Mouse (Mus musculus) left cerebral cortex, adult 8-10 months (tissue): ENCODE measurements at regions not wholly inside any gene's neighbourhood (a gene's known extent, or its start where the extent isn't known, plus 50 kb on each side); places are given as distances from the start of the nearest gene placed in this dataset.
"Not testable (repeated sequence)": the region's sequence is repeated elsewhere in the genome, so short reads cannot be mapped to it uniquely, and the experiment has no call there.

ENCODE experiments used
- DNase-seq, 2 experiments: peaks; one replicate each; pipeline ENCODE4 v3.0.0; 2022; ENCODE audit warnings: low spot score in 2 of 2

GRCm38 (mm10) chr4:22803665-22804064 is 315.5 kb upstream of the Pou3f2 start:
- DNase-seq: no peak

DNA sequence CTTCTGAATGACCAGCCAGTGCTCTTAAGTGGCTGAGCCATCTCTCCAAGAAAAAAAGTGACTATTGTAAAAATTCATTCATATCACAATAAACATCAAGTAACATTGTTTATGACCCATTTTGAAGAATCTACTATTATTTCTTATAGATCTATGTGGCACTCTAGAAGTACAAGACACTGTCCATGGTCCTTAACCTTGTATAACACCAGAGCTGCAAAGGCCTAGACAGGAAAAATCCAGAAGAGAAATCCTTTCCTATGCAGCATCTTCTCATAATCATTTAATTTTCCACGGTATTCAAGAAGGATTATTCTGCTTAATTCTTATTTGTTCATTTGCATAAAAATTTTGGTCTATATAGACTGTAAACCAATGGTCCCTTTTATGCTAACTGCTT is 304.7 kb upstream of the Pou3f2 start:
- no peak for DNase-seq

DNA sequence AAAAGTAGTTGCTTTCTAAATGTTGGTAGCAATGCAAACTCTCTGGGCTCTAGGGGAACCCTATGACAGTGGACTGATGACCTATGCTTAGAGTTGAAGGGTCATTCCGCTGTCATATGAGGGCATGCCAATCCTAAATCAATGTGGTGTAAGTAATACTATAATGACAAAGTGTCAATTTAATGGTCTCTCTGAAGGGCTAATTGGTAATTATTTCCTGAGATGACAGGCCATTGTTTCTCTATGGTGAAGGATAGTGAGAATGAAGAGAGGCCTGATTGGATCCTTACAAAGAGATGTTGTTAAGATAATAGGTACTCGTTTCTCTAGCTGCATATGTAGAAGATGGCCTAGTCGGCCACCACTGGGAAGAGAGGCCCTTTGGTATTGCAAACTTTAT is 299.7 kb upstream of the Pou3f2 start:
- no peak for DNase-seq

DNA sequence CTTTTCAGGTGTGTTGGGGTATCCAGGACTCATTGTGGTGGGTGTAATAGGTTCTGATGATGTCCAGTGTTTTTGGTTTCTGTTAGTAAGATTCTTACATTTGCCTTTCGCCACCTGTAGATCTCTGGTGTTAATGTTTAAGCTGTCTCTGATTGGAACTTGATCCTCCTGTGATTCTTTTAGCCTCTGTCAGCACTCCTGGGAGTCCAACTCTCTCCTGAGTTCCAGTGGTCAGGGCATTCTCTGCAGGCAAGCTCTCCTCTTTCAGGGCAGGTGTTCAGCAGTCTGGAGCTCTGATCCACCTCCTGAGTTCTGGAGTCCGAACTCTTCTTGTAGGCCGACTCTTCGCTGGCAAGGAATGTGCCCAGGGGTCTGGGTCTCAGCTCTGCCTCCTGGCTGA is 274.9 kb upstream of the Pou3f2 start:
- DNase-seq: not testable (repeated sequence)
